Mouse (Mus musculus) E14TG2a.4 (cell line): ENCODE measurements at regions not wholly inside any gene's neighbourhood (a gene's known extent, or its start where the extent isn't known, plus 50 kb on each side); places are given as distances from the start of the nearest gene placed in this dataset.

ENCODE experiments used
- H3K27me3 ChIP-seq: 2 replicates; pipeline ENCODE4 v1.6.1; 2014; ENCODE audit warnings: low read length, control low read depth; ENCODE audit not compliant: insufficient read depth
- H3K36me3 ChIP-seq: 2 replicates; pipeline ENCODE4 v1.6.1; 2014; ENCODE audit warnings: low read length, control low read depth; ENCODE audit not compliant: insufficient read depth
- H3K4me1 ChIP-seq: replicated peaks from 2 replicates; pipeline ENCODE4 v1.6.1; 2014; ENCODE audit warnings: low read depth, low read length, control low read depth
- H3K4me3 ChIP-seq: replicated peaks from 2 replicates; pipeline ENCODE4 v1.5.1; 2014; ENCODE audit warnings: mild to moderate bottlenecking, low read length
- H3K9me3 ChIP-seq: 2 replicates; pipeline ENCODE4 v1.6.1; 2014; ENCODE audit warnings: low read length, control low read depth
- CTCF ChIP-seq: conservative IDR thresholded peaks from 2 replicates; pipeline ENCODE4 v1.5.1; 2014; ENCODE audit warnings: low read length
- NANOG ChIP-seq: IDR thresholded peaks from 2 replicates; pipeline ENCODE4 v1.6.1; 2014; ENCODE audit warnings: borderline replicate concordance, low read length, mixed read lengths
- POU5F1 ChIP-seq: IDR thresholded peaks from 2 replicates; pipeline ENCODE4 v1.6.1; 2014; ENCODE audit warnings: low read length, borderline replicate concordance

DNA sequence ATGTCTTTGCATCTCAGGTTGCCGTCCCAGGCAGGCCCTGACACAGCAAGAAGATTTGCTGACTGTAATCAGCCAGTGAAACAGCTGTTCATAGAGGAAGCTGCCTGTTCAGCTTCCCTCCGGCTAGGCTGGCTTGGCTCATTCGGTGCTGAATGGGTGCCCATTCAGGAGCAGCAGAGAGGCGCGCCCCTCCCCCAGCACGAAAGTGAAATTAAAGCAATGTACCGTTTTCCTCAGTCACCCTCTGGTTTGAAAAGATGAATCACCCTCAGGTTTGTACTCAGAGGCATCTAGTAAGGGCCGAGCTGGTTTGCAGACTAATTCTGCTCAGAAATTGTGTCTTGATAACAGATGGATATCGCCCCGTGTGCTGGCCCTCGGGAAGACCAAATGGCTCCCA lies 251.7 kb downstream of the Hhipl2 start:
- peaks cover 14% of the 10 kb centered on the region for H3K9me3 ChIP-seq
- no peaks in the 10 kb centered on the region for H3K27me3 ChIP-seq
- H3K4me1 ChIP-seq: no peaks in the 10 kb centered on the region
- TF ChIP-seq CTCF: no peak
- no peak for TF ChIP-seq NANOG
- TF ChIP-seq POU5F1: no peak
- no peaks in the 10 kb centered on the region for H3K36me3 ChIP-seq
- no peak overlapping the region for H3K4me3 ChIP-seq

DNA sequence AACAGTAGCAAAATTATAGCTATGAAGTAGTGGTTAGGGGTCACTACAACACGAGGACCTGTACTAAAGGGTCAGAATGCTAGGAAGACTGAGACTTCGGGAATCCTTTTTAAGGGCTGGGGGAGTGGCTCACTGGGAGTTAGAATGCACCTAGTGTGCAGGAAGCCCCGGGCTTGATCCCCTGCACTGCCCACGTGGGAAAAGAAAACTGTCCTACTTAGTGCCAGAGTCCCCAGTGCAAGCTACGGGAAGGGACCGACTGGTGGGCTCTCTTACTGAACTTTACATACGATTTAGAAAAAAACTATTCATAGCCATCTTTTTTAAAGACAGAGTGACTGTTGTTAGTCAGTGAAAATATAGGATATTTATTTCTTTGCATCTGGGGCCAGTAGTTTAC lies 252.5 kb downstream of the Hhipl2 start:
- Histone ChIP-seq H3K4me1 (no peaks in the 10 kb centered on the region), H3K36me3 (no peaks in the 10 kb centered on the region), H3K4me3 (no peak overlapping the region), H3K9me3 (peaks cover 11% of the 10 kb centered on the region), H3K27me3 (no peaks in the 10 kb centered on the region)
- TF ChIP-seq POU5F1: no peak
- TF ChIP-seq NANOG: no peak
- TF ChIP-seq CTCF: no peak

DNA sequence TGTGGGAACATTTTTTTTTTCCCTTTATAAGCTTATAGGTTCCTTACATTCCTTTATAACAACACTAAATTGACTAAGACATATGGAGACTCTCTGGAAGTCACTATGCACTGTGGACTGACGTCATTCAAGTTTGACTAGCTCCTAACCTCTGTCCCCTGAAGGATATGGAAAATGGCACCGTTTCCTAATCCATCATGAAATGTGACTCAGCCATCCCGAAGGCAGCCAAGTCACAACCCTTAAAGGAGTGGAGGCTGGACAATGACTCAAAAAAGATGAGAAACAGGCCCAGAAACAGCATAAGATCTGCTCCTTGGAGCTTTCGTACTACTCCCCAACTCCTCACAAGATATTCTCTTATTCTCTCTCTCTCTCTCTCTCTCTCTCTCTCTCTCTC lies 253.5 kb downstream of the Hhipl2 start:
- no peak for TF ChIP-seq CTCF
- no peak for TF ChIP-seq POU5F1
- no peak for TF ChIP-seq NANOG
- Histone ChIP-seq H3K36me3 (no peaks in the 10 kb centered on the region), H3K4me3 (no peak overlapping the region), H3K9me3 (peaks cover 14% of the 10 kb centered on the region), H3K27me3 (no peaks in the 10 kb centered on the region), H3K4me1 (no peaks in the 10 kb centered on the region)

DNA sequence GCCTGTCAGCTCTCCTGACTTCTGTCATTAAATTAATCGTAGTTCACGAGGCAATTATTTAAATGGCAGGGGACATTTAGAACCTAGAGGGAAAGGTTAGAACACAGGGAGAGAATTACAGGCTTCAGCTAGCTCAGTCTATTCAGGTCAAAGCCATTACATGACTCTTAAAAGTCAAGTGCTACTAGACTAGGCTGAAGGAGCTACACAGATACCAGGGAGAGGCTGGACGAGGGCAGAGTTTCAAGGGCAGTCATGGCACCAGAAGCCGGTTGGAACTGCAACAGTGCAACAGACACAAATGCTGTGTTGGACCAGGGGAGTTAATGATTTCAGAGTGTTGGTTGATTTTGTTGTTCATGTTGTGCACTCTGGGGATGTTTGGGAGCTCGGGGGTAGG lies 254.5 kb downstream of the Hhipl2 start:
- TF ChIP-seq NANOG: no peak
- no peak for TF ChIP-seq CTCF
- no peak for TF ChIP-seq POU5F1
- H3K4me1 ChIP-seq: no peaks in the 10 kb centered on the region
- no peaks in the 10 kb centered on the region for H3K36me3 ChIP-seq
- H3K27me3 ChIP-seq: no peaks in the 10 kb centered on the region
- peaks cover 7% of the 10 kb centered on the region; the same call in 1 of the 2 replicates for H3K9me3 ChIP-seq
- H3K4me3 ChIP-seq: no peak overlapping the region

DNA sequence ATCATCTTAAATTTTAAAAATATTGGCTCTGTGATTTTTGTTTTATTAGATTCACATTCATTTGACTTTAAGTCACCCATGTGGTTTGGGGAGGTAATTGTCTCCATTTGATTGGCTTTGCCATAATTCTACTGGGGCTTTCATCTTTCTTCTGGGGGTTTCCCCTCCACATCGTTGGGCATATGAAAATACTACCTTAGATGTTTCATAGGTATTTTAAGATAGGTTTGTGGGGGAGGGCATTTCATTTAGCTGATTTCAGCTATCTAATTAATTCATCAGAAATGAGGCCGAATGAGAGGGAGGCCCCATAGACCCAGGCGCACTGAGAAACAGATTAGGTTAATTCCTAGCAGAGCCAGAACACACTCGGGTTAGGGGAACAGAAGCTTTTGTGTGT lies 259.6 kb downstream of the Hhipl2 start:
- Histone ChIP-seq H3K4me1 (no peaks in the 10 kb centered on the region), H3K4me3 (no peak overlapping the region), H3K27me3 (no peaks in the 10 kb centered on the region), H3K36me3 (no peaks in the 10 kb centered on the region), H3K9me3 (peaks cover 12% of the 10 kb centered on the region)
- TF ChIP-seq POU5F1 (no peak), CTCF (no peak), NANOG (no peak)

DNA sequence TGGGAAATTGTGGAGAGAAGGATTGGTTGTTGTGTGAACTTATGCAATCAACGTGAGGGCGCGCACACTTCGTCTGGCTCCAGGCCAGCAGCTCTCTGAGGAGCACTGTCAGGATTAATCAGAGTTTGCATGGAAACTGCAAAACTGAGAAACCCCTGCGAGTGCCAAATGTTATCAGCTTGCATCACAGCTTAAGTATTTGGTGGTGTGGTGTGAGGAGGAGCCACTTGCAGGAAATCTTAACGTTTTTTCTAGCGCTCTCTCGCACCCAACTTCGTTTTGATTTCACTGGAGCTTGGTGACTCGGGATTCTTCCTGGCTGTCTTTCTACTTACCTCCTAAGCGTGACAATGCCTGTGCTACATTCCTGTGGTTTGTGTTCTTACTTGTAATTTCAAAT lies 261.9 kb downstream of the Hhipl2 start:
- no peak overlapping the region for H3K4me3 ChIP-seq
- H3K9me3 ChIP-seq: peaks cover 12% of the 10 kb centered on the region
- no peak for TF ChIP-seq NANOG
- no peak for TF ChIP-seq CTCF
- no peak for TF ChIP-seq POU5F1
- H3K4me1 ChIP-seq: no peaks in the 10 kb centered on the region
- no peaks in the 10 kb centered on the region for H3K27me3 ChIP-seq
- no peaks in the 10 kb centered on the region for H3K36me3 ChIP-seq

DNA sequence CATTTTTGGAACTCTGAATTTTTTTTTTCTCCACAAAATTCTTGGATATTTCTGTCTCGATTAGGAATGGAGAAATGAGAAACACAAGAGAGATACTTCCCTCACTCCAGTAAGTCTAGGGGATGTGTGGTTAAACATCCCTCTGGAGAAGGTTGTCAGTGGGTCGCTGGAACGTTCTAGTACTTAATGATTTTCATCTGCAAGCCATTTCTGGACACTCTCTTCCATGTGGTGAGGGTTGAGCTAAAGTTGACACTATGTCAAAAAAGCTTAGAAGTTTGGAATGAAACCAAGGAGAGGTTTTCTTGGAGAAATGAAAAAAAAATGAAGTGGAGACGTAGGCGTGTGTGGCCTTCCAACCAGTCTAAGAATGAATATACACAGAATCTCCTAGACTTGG lies 268.0 kb downstream of the Hhipl2 start:
- H3K9me3 ChIP-seq: peaks cover 49% of the 10 kb centered on the region
- H3K36me3 ChIP-seq: no peaks in the 10 kb centered on the region
- H3K4me3 ChIP-seq: no peak overlapping the region
- no peaks in the 10 kb centered on the region for H3K4me1 ChIP-seq
- no peak for TF ChIP-seq CTCF
- TF ChIP-seq POU5F1: no peak
- no peak for TF ChIP-seq NANOG
- no peaks in the 10 kb centered on the region for H3K27me3 ChIP-seq

DNA sequence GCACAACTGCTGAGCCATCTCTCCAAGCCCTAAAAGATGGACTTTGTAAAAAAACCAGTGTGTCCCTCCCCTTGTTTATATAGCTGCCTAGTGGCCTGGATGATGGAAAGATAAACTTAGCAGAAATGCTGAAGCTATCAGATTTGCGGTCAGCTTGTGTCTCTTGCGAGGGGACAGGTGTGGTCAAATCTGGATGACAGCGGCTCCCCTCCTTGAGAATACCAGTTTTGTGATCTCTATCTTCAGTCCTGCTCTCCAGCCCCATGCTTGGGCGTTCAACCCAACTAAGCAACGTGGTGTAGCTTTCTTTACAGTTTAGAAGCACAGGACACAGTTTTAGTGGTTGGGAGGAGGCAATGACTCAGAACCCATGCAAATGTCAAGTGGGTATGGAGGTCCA lies 274.7 kb downstream of the Hhipl2 start:
- peaks cover 8% of the 10 kb centered on the region; the same call in 1 of the 2 replicates for H3K4me1 ChIP-seq
- peaks cover 28% of the 10 kb centered on the region for H3K9me3 ChIP-seq
- no peak overlapping the region for H3K4me3 ChIP-seq
- TF ChIP-seq CTCF (no peak), NANOG (no peak), POU5F1 (no peak)
- H3K27me3 ChIP-seq: no peaks in the 10 kb centered on the region
- no peaks in the 10 kb centered on the region for H3K36me3 ChIP-seq

DNA sequence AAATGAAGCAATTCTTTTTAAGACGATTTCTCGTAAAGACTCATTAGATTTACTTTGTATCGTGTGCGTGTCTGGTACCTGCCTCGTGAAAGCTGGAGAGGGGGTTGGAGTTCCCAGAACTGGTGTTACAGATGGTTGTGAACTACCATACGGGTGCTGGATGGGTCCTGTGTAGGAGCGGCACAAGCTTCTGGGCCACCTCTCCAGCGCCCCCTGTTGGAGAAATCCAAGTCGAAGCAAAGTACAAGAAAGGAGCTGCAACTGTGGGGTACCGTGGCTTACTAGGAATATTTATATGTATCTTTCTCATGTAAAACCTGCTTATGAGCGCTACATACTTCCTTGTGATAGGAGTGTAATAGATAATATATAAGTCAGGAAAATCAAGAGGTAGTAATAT lies 281.3 kb downstream of the Hhipl2 start:
- Histone ChIP-seq H3K36me3 (no peaks in the 10 kb centered on the region), H3K27me3 (no peaks in the 10 kb centered on the region), H3K9me3 (no peaks in the 10 kb centered on the region), H3K4me3 (no peak overlapping the region), H3K4me1 (peaks cover 8% of the 10 kb centered on the region; the same call in 1 of the 2 replicates)
- no peak for TF ChIP-seq NANOG
- TF ChIP-seq CTCF: peak; percentile 35
